Mouse (Mus musculus): ENCODE results near the gene Slc29a3.

Gene Slc29a3

DNA sequence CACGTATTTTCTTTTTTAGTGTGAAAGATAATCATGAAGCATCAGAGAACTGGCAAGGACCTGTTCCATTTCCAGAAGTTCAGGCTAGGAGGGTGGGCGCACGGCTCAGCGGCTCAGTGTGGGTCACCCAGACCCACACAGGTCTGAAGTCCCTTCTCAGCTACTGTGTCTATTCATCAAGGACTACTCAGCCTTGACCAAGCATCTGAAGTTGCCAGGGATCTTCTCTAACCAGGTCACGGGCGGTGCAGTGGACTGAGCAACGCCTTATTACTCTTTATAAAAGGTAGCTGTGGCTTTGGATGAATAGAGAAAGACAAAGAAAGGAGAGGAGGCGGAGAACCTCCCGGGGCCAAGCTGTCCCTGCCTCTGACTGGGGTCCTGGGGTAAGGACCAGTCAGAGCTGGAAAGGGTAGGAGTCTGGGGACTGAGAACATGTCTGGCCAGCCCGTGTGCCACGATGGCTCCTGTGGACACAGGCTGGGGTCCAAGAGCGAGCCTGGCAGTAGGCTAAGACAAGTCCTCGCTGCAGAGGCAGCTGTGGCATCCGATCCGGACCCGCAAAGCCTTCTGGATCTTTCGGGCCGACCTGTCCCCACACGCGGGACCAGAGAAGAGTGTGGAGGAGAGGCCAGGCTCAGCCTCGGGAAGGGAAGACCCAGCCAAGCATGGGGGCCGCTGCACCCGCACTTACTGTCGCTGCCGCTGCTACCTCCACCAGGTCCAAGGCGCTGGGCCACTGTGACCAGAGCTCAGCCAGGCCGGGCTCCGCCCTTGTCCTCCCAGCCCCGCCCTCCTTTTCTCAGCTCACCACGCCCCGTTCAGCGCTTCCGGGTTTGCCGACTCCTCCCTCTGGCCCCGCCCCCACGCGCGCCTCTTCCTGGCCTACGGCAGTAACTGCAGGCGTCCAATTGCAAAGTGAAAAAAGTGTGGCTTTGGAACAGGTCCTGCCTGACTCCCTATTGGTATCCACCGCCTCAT, at the start of gene Slc29a3:
TSS of gene Slc29a3 (minus strand) at position 755 of the 981 bp plus-strand sequence.
- DNase-seq = peak; percentile 89

DNA sequence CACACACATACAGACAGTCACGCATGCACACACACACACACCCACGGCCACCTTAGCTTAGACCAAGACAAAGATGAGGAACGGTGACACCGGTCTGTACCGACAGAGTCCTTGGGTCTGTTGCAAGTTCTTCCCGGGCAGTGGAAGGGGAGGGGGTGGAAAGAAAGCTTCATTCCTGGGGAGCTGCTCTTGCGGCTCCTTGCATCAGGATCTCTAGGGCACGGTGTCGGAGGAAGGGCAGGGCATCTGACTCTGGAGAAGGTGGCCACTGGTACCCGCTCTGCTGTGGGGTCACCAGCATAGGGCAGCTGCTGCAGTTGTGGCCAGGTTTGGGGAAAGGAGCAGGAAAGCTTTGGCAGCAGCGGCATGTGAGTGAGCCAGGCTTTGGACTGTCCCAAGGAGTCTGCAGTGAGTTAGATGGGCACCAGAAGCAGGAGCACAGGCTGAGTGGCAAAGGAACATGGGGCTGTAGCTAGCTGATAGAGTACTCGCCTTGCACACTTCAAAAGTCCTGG, 49.4 kb upstream of the Slc29a3 start:
- DNase-seq = no peak

DNA sequence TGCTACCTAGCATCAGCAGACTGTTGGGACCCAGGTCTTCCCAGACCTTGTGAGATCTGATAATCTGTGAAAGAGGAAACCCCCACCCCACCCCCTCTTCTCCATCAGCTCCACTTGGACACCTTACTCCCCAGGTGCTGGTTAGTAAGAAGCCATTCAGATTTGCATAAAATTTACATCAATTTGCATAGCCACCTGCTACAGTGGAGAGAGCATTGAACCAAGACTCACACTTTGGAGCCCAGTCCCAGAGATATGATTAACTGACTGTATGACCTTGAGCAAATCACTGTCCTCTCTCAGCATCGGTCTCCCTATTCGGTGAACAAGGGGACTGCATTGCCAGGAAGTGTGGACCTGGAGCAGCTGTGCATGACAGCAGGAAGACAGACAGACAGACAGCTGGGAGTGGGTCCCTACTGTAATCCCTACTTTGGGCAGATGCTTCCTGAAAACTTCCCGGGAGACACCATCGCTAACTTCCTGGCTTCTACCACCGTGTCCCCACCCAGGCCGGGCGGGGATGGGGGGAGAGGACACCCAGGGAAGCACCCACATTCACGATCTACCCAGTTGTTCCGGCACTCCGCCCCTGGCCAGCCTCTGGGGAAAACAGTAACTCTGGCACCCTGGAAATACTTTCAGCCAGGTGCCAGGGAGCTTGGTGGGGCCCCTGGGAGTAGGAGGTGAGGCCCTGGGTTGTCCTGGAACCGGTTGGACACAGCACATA, 48.7 kb upstream of the Slc29a3 start:
- DNase-seq = no peak

DNA sequence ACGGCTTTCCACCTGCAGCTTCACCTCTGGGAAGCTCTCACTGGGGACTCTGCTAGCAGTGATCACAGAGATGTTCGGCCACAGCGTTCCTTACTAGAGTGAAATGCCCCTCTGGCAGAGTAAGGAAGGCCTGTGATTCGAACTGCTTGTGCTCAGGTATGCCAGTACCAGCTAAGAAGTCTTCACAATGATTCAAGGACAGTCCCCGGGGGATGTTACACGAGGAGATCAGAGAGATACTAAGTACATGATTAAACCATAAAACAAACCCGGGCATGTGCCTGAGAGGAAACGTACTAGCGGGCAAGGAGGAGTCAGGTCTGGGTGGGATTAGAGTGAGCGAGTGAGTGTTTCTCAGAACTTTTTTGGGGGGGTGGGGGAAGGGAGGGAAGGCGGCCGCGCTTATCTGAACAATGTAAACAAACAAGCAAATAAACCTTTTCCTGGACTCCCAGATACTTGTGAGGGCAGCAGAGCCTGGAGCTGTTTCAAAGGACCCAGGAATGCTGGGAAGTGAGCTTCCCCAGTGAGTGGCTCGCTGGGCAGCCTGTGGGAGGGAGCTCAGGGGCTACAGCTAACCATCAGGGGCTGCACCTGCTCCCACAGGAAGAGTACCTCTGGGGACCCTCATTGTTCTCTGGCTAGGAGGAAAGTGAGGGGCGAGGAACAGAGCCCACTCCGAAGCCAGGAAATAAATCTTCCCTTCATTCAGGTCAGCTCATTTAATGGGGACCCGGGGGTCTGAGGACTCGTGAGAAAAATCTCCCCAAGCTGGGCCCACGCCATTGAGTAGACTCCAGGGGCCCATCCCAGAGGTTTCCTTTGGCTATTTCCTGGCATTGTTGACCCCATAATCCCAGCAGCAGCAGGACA, 47.9 kb upstream of the Slc29a3 start:
- no peak for DNase-seq

DNA sequence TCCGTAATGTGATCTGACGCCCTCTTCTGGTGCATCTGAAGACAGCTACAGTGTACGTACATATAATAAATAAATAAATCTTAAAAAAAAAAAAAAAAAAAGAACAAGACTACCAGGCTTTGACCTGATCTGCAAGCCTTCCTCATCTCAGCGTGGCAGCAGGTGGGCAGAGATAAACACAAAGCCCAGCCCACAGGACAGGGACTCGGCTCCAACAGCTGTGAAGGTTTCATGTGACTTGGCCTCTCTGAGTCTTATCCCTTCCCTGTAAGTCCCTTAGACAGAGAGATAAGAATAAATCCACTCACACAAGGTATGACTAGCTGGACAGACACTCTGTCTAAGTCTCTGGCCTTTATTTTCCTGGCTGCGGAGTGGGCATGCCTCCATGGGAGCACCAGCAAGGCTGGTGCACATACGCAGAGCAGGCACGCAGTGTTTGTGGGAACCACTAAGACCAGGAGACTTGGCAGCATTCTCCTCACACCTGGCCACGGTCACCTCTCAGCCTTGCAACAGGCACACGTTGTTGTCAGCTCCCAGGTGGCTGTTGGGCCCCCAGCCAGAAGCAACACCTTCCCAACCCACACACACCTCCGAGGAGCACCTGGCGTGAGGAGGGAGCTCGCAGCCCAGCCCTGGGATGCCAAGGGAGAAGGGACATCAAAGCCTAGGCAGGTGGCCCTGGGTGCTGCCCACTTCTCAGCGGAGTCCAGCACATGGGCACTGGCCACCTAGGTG, 45.3 kb upstream of the Slc29a3 start:
- DNase-seq = no peak

DNA sequence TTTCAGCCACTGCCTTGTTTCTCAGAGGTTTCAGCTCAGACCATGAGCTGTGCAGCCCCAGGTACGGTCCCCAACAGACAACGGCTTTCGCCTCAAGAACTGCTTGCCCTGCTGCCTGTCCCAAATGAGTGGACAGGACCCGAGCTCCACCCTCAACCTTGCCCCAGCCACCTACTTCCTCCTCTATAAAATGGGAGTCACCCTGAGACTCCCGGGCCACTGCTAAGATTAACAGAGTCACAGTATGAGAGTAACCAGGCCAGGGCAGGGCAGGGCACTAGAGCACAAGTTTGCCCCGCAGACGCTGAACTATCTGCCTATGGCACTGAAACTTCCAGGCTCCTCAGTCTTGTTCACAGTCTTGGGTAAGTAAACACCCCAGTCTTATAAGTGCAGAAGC, 43.9 kb upstream of the Slc29a3 start:
- no peak for DNase-seq

DNA sequence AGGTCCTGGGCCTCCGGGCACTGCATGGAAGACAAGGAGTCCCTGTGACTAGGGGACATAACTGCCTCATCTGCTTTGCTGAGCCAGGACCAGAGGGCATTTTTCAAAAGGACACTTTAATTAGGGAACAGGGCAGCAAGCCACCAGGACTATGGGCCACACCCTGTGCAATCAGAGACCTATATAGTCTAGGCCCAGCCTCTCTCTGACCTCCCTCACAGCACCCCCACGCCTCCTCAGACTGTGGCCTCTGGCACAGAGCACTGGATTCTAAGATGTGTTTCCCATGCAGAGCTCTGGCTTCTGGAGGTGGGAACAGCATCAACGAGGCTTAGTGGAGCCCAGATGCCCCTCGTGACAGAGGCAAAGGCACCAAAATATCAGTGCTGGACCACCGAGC, 43.4 kb upstream of the Slc29a3 start:
- DNase-seq = no peak

DNA sequence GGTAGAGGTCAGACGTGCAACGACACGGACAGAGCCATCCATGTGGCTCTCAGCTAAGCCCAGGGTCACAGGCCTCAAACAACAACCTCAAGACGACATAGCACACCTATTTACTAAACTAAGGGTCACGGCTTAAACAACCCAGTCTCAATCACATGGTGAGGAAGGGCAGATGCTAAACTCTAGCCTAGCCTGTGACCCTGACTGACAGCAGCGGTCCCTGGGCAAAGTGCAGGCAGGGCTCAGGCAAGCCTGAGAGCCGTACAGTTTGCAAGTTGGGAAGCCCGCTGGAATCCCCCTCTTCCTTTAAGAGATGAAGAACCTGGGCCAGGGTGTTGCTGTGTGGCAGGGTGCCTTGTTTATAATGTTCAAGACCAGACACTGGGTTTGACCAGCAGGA, 42.2 kb upstream of the Slc29a3 start:
- DNase-seq = no peak

DNA sequence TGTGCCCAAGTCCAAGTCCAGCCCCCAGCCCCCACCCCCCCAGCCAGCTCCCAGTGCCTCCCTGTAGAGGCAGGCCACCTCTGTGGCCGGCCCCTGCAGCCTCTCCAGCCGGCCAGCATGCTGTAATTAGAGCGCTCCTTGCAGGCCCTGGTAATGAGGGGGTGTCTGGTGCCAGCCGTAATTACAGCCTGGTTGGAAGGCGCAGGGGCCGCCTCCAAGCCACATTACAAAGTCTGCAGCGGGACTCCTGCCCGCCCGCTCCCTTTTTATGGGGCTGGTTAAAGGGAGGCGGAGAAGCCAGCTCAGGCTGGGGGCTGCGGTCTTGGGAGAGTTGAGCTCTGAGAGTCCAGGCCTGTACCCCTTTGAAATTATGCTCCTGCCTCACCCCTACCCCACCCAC, 41.8 kb upstream of the Slc29a3 start:
- no peak for DNase-seq

DNA sequence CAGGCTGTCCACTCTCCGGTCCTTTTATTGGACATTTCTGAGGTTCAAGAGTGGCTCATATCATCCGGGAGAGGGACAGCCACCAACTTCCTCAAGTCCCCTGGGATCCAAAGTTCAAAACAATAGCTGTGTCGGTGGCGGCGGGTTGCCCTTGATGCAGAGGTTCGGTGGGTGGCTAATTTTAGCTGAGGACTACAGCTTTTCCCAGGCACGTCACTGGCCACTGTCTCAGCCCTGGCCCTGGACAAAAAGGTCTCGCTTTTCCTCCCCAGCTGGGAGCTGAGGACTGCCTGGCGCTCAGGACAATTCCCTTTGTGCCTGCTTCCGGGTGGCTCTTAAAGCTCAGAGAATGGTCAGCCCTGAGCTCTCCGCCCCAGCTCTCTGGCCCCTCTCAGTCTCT, 40.2 kb upstream of the Slc29a3 start:
- no peak for DNase-seq

DNA sequence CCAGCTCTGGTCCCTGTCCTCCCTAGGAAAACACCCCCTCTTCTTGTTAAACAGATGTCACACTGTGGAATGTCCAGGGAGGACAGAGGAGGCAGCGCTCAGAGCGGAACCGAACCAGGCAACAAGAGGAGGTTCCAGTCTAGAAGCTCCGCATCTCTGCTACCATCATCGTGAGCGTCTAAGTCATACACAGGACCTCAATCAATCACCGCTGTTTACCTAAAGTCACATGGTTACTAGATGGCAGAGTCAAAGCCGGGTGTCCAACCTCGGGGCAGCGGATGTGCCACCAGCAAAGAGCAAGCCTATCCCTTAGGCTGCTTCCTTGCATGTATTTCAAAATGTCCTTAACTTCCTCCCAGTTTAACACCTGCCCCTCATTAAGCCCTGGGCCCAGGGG, 39.8 kb upstream of the Slc29a3 start:
- no peak for DNase-seq

DNA sequence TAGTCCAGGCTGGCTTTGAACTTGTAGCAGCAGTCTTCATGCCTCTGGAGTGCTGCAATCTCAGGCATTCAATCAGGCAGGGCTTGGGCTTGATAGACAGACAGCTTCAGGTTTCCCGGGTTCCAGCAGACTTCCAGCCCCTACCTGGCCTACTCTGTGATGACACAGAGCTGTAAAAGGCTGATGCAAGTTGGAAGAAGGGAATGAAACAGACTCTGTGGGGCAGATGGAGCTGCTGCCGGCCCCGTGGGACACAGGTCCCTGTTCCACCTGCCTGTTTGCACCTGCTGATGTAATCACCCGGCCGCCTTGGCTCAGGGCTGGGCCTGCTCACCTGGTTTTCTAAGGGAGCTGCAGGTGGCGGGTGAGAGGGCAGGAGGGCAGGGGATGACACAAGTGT, 38.3 kb upstream of the Slc29a3 start:
- DNase-seq = no peak

DNA sequence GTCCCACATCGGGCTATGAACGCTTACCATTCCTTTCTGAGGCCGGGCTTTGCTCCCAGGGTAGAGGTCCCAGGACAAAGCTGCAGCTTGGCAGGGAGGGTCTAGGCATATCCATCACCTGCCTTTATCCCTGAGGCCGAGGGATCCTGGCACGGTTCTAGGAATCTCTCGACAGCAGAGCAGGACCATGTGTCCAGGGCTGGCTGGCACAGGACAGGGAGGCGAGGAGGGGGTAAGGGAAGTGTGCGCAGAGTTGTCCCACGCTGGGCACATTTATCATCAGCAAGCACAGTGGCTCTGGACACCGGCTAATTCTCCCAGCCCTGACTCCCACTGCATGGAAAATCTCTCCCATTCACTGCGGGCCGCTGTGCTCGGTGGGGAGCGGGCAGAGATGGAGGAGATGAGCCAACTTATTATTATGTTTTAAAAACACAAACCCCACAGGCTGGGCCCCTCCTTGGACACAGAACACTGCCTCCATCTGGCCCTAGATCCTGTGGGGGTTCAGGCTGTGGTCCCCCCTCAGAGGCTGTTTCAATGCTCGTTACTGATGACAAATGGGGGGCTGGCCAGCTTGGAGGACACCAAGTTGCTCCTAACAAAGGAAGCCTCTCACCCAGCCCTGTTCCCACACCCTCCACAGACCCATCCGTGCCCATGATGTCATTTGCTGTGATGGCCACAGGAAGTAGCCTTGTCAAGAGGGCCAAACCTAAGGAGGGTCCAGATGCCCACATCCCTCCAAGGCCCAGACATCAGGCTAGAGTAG, 34.9 kb upstream of the Slc29a3 start:
- peak; percentile 31 for DNase-seq

DNA sequence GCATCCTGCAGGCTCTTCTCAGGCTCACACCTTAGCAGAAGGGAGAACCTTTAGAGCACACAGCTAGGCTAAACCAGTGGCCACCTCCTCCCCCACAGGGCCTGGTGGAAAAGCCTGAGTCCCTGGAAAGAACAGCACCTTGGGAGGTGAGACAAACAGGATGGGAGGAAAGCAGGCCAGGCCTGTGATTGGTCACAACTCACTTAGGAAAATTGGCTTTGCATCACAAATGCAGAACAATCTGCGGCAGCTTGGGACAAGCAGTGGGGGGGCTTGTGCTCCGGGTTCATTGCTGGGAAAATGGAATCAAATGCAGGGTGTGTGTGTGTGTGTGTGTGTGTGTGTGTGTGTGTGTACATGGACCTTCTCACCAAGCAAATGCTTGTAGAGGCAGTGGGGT, 31.0 kb upstream of the Slc29a3 start:
- peak; percentile 45 for DNase-seq

DNA sequence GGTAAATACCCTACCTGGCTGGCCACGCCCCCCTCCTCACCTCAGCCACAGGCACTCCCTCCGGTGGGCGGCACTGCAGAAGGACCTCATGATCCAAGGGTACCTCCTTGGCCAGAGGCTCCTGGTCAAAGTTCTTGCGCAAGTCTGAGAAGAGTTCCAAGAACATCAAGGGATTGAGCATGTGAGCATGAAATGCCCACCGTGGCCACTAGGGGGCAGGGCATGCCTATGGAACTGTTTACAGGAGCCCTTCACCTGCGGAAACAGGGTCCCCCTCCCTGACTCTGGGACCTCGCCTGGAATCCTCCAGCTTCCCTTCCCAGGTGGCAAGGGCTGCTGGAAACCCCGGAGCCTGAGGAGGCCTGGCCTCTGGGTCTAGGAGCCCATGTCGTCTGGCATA, 27.0 kb upstream of the Slc29a3 start:
- peak; percentile 86 for DNase-seq

DNA sequence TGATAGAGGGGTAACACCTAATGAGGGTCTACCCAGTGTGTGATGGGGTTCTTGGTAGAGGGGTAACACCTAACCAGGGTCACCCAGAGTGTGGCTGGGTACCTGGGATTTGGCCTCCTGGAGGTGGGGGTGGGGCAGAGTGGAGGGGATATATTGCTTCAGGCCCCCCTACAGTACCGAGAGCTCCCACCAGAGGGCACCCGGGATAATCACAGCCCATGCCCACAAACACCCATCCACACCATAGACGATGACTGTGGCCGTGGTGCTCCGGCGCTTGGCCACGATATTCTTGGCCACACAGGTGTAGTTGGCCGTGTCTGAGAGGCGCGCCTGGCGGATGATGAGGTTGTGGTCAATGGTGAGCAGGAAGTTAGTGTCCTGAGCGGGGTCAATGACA, 25.9 kb upstream of the Slc29a3 start:
- DNase-seq = no peak

DNA sequence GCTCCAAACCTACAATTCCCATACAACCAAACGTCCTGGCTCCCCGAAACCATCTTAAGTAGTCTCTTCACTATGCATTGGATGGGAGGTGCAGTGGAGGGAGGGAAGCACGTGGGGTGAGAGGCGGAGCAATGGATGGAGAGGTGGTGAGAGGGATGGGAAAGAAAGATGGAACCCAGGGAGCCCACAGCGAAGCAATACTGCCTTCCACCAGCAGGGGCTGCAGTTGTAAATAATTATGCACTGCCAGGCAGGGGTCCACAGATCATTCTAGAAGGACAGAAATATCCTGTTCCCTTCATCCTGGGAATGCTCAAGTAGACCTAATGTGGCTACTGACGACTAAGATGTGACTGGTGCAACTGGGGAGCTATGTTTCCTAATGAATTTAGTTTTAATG, 22.9 kb upstream of the Slc29a3 start:
- DNase-seq = no peak

DNA sequence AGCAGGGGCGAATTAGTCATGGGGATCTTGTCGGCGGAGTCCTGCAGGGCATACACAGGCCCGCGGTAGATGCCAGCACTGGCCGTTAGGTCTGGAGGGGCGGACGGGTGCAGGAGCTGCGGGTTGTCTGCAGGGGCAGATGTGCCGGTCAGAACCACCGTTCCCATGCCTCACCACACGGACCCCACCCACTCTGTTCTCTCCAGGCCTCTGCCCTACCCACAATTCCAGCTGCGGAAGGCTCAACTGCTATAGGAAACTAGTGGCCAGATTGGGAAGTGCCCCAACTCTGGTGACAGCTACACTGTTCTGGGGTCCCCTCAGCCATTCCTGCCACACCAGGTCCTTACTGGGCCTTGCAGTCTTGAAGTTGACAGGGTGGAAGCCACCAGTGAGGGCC, 22.0 kb upstream of the Slc29a3 start:
- no peak for DNase-seq

DNA sequence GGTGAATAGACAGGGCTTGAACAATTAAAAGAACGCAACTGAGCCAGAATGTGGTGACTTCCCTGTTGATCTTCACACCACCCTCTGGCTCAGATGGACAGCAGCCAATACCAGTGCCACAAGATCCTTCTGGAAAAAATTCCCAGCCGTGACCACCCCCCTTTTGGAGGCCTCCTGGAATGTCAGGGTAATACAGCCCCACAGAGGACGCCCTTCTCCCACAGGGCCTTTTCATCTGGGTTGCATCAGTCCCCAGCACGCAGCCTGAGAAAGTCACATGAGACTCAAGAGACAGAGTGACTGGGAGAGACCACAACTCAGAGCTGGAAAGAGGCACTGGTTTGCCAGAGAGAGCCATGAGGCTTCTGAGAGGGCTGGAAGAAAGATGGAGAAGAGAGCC, 18.3 kb upstream of the Slc29a3 start:
- no peak for DNase-seq

DNA sequence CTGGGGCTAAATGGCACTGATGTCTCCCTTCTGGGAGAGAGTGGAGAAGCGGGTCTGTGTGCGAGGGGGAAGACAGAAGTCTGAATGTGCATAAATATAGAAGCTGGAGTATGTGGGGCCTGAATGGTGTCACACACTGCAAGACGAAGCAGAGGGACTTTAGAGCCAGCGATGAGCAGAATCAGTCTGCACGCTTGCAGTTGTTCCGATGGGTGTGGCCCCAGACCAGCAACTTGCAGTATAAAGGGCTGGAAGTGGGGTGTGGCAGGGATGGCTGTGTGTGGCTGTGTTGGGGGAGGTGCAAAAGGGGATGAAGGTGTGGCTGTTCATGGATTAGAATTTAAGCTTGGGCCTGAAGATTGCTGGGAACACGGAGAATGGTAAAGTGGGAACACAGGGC, 16.0 kb upstream of the Slc29a3 start:
- no peak for DNase-seq

DNA sequence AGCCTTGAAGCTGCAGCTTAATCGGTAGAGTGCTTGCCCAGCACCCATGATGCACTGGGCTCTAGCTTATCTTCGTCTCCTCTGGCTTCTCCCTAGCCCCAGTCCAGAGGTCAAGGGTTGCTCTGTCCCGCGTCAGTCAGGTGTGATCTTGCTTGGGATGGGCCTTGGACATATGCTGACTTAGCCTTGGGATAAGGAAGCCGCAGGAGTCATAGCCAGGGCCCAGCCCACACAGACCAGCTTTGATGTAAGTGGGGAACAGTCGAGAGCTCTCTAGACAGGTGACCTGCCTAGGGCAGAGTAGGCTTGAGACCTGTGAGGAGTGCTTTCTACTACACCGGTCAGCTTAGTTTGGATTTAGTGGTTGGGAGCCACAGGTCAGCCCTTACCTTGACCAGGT, 14.8 kb upstream of the Slc29a3 start:
- no peak for DNase-seq

Measured in cerebellum, adult 8-10 months (tissue).